Comparison of ENCODE assay signal across 16 mouse cellular contexts in genomic region chr2:58163457-58164181, GRCm38 (mm10). TPM values are rescaled to one million over a fixed set of nuclear protein-coding genes. Genes with fewer than 3 reads are reported as not detected.
A peak's percentile ranks its signal among the peaks of the same experiment; 100 is the strongest.
DNase-seq lines count a peak whose midpoint lies in the region; ATAC-seq and TF ChIP-seq lines count a peak whose summit lies in the region.
"Had no signal": no experiment of that assay in that cellular context is flagged by ENCODE, and none has a peak within 500 bp of the region (broad histone marks: within the 10 kb centered on the region; RNA-seq: fewer than 3 reads in every experiment).

No protein-coding gene starts in this region.

- WGBS in liver, embryonic 14.5 days (ENCODE audit: insufficient replicate concordance): 20% methylated on average over 1 of the region's 1 CpGs
- 45% methylated on average over 1 of the region's 1 CpGs for whole genome bisulfite sequencing in liver, embryonic 11.5 days
- 57% methylated on average over 1 of the region's 1 CpGs for WGBS in stomach, postnatal 0 days
- whole genome bisulfite sequencing in kidney, embryonic 14.5 days: 70% methylated on average over 1 of the region's 1 CpGs

- no peaks in the 10 kb centered on the region for H3K27me3 ChIP-seq in liver, embryonic 14.5 days (ENCODE audit: control insufficient read depth, insufficient read depth, low read length)
- H3K27me3 ChIP-seq in liver, embryonic 11.5 days (replicated peaks; ENCODE audit: control insufficient read depth, insufficient read depth, low read length): no peaks in the 10 kb centered on the region
- H3K27me3 ChIP-seq in stomach, postnatal 0 days (ENCODE audit: control insufficient read depth, insufficient read depth, low read length): no peaks in the 10 kb centered on the region
- no peaks in the 10 kb centered on the region for H3K27me3 ChIP-seq in kidney, embryonic 14.5 days (ENCODE audit: control insufficient read depth, insufficient read depth, low read length)
- H3K27me3 ChIP-seq: neural tube, embryonic 12.5 days had no signal

- H3K27ac ChIP-seq in liver, embryonic 14.5 days: no peak overlapping the region
- no peak overlapping the region for H3K27ac ChIP-seq in liver, embryonic 11.5 days (ENCODE audit: low read depth, low read length)
- no peak overlapping the region for H3K27ac ChIP-seq in stomach, postnatal 0 days (replicated peaks)
- no peak overlapping the region for H3K27ac ChIP-seq in kidney, embryonic 14.5 days (ENCODE audit: low read depth, low read length)
- H3K27ac ChIP-seq: heart, adult 2 months; neural tube, embryonic 12.5 days had no signal

- H3K9me3 ChIP-seq in liver, embryonic 14.5 days (ENCODE audit: control insufficient read depth, low read length): no peaks in the 10 kb centered on the region
- H3K9me3 ChIP-seq in liver, embryonic 11.5 days (ENCODE audit: control insufficient read depth, low read length): no peaks in the 10 kb centered on the region
- no peaks in the 10 kb centered on the region for H3K9me3 ChIP-seq in stomach, postnatal 0 days (ENCODE audit: control insufficient read depth, low read length)
- H3K9me3 ChIP-seq in kidney, embryonic 14.5 days (ENCODE audit: control insufficient read depth, low read length): no peaks in the 10 kb centered on the region
- H3K9me3 ChIP-seq: neural tube, embryonic 12.5 days had no signal

- peaks cover 0 to 7% of the 10 kb centered on the region in 2 experiments; a peak in 1 of 4 replicates for H3K4me1 ChIP-seq in liver, embryonic 14.5 days (replicated peaks; ENCODE audit: control insufficient read depth in 2 of 2, insufficient read depth in 2 of 2, low read length in 1 of 2)
- no peaks in the 10 kb centered on the region for H3K4me1 ChIP-seq in liver, embryonic 11.5 days (replicated peaks; ENCODE audit: control insufficient read depth, insufficient read depth, low read length)
- no peaks in the 10 kb centered on the region for H3K4me1 ChIP-seq in stomach, postnatal 0 days (replicated peaks; ENCODE audit: control insufficient read depth, insufficient read depth)
- H3K4me1 ChIP-seq in kidney, embryonic 14.5 days (ENCODE audit: control insufficient read depth, insufficient read depth, low read length): no peaks in the 10 kb centered on the region
- H3K4me1 ChIP-seq: neural tube, embryonic 12.5 days had no signal

- TF ChIP-seq CTCF in liver, embryonic 14.5 days (IDR thresholded peaks at IDR 0.05; ENCODE audit: low read depth): peak; percentile 14; the same call in 1 of the 2 replicates
- TF ChIP-seq CTCF in stomach, postnatal 0 days (IDR thresholded peaks at IDR 0.05; ENCODE audit: low read depth): peak; percentile 17; the same call in 1 of the 2 replicates

- no peak overlapping the region for H3K9ac ChIP-seq in liver, embryonic 14.5 days (replicated peaks)
- no peak overlapping the region for H3K9ac ChIP-seq in liver, embryonic 11.5 days (ENCODE audit: low read depth, low read length)
- no peak overlapping the region for H3K9ac ChIP-seq in stomach, postnatal 0 days (ENCODE audit: low read length)
- H3K9ac ChIP-seq in kidney, embryonic 14.5 days (ENCODE audit: low read depth, low read length): no peak overlapping the region
- H3K9ac ChIP-seq: neural tube, embryonic 12.5 days had no signal

- no peaks in the 10 kb centered on the region for H3K36me3 ChIP-seq in liver, embryonic 14.5 days (replicated peaks; ENCODE audit: control insufficient read depth, insufficient read depth, low read depth)
- no peaks in the 10 kb centered on the region for H3K36me3 ChIP-seq in liver, embryonic 11.5 days (ENCODE audit: control insufficient read depth, insufficient read depth, low read length)
- no peaks in the 10 kb centered on the region for H3K36me3 ChIP-seq in stomach, postnatal 0 days (ENCODE audit: control insufficient read depth, insufficient read depth, low read length)
- H3K36me3 ChIP-seq in kidney, embryonic 14.5 days (ENCODE audit: control insufficient read depth, insufficient read depth, low read length): no peaks in the 10 kb centered on the region
- H3K36me3 ChIP-seq: neural tube, embryonic 12.5 days had no signal

- DNase-seq in liver, embryonic 14.5 days (ENCODE audit: low read depth in 3 of 3, low spot score in 3 of 3): no peak
- DNase-seq in liver, embryonic 11.5 days (ENCODE audit: low spot score): no peak
- peak; percentile 55 to 62 for DNase-seq in B cell, adult 2 months
- no peak for DNase-seq in stomach, postnatal 0 days (ENCODE audit: low spot score)
- DNase-seq: adrenal gland, postnatal 10 days; heart, adult 2 months; heart, postnatal 4 days; kidney, adult 18-20 months; right cerebral cortex, adult 18-20 months had no signal

- no peak for TF ChIP-seq EP300 in liver, embryonic 14.5 days (IDR thresholded peaks at IDR 0.05; ENCODE audit: low read depth)
- no peak for TF ChIP-seq EP300 in stomach, postnatal 0 days (optimal IDR thresholded peaks at IDR 0.05)

- no peak for ATAC-seq in liver, embryonic 14.5 days (ENCODE audit: insufficient read depth)
- no peak for ATAC-seq in liver, embryonic 11.5 days (replicated peaks; ENCODE audit: low FRiP score)
- ATAC-seq in hematopoietic stem cell, adult 5-6 weeks (replicated peaks in 1 of 2; ENCODE audit: insufficient read depth in 1 of 2, low FRiP score in 2 of 2, low TSS enrichment in 1 of 2, low read depth in 1 of 2, poor library complexity in 2 of 2, severe bottlenecking in 2 of 2): peak; percentile 69 to 75
- no peak for ATAC-seq in stomach, postnatal 0 days (ENCODE audit: low FRiP score, low TSS enrichment)
- no peak for ATAC-seq in cerebellum, adult (ENCODE audit: insufficient number of reproducible peaks, low FRiP score, low TSS enrichment)
- no peak for ATAC-seq in kidney, embryonic 14.5 days (ENCODE audit: low FRiP score, low TSS enrichment)
- ATAC-seq in monocyte, adult 5-6 weeks (replicated peaks; ENCODE audit: insufficient number of reproducible peaks, low FRiP score, low TSS enrichment, poor library complexity, severe bottlenecking): no peak

- H3K4me2 ChIP-seq in liver, embryonic 14.5 days (ENCODE audit: low read depth): no peak overlapping the region
- no peak overlapping the region for H3K4me2 ChIP-seq in liver, embryonic 11.5 days
- no peak overlapping the region for H3K4me2 ChIP-seq in stomach, postnatal 0 days (replicated peaks; ENCODE audit: low read depth)
- no peak overlapping the region for H3K4me2 ChIP-seq in kidney, embryonic 14.5 days (replicated peaks; ENCODE audit: low read depth, low read length)
- H3K4me2 ChIP-seq: midbrain, embryonic 11.5 days; neural tube, embryonic 12.5 days had no signal

- no peak overlapping the region for H3K4me3 ChIP-seq in liver, embryonic 14.5 days (ENCODE audit: insufficient read depth in 1 of 2, low read depth in 2 of 2, low read length in 2 of 2)
- H3K4me3 ChIP-seq in liver, embryonic 11.5 days (ENCODE audit: low read depth, low read length): no peak overlapping the region
- H3K4me3 ChIP-seq in stomach, postnatal 0 days (ENCODE audit: low read depth, low read length): no peak overlapping the region
- H3K4me3 ChIP-seq in kidney, embryonic 14.5 days (ENCODE audit: low read length): no peak overlapping the region
- H3K4me3 ChIP-seq: heart, adult 2 months; neural tube, embryonic 12.5 days had no signal

RNA-seq across cellular contexts. Expression of gene Cytip, which starts 31.7 kb away (rescaled TPM):
- 0.75 and 1.4 TPM in 2 replicates for polyA plus RNA-seq in liver, embryonic 14.5 days (2012; rRNA removed)
- 1.8 and 2.7 TPM in 2 replicates for polyA plus RNA-seq in liver, embryonic 14.5 days (2014; fragmentation: Nextera tagmentation; extraction: Ambion mirVana)
- polyA plus RNA-seq in liver, embryonic 11.5 days (2014; fragmentation: Nextera tagmentation; extraction: Ambion mirVana): 1.9 and 2.0 TPM in 2 replicates
- total RNA-seq in hematopoietic stem cell, adult 5-6 weeks (2017): 106 and 114 TPM in 2 replicates
- 0.87 and 1.2 TPM in 2 replicates for polyA plus RNA-seq in stomach, postnatal 0 days (2015; fragmentation: Nextera tagmentation; extraction: Ambion mirVana)
- 0.29 and 1.0 TPM in 2 replicates for polyA plus RNA-seq in kidney, embryonic 14.5 days (2014; fragmentation: Nextera tagmentation; extraction: Ambion mirVana)
- total RNA-seq in monocyte, adult 5-6 weeks (2017): 820 to 1,108 TPM (median 1,028 TPM) in 3 replicates
- total RNA-seq: left cerebral cortex, postnatal 36 days had no signal

Comparison
In these comparisons a context has a peak if more than half of its experiments do, and no peak if none do; other contexts are left out.
1. ATAC-seq: peak in hematopoietic stem cell, adult 5-6 weeks (2 of 2); none in liver, embryonic 14.5 days (single experiment), liver, embryonic 11.5 days (single experiment), stomach, postnatal 0 days (single experiment), cerebellum, adult (single experiment), kidney, embryonic 14.5 days (single experiment) and monocyte, adult 5-6 weeks (single experiment).
2. DNase-seq: peak in B cell, adult 2 months (2 of 2); none in liver, embryonic 14.5 days (0 of 3), liver, embryonic 11.5 days (single experiment) and stomach, postnatal 0 days (single experiment).